Mouse (Mus musculus) ES-E14 (cell line): ENCODE measurements around the gene Hirip3.

Experiments used
- HCFC1 ChIP-seq: IDR thresholded peaks from 2 replicates; pipeline ENCODE4 v1.6.1; 2012; ENCODE audit warnings: low read length, inconsistent platforms, borderline replicate concordance; ENCODE audit not compliant: insufficient read depth
- ZC3H11A ChIP-seq: IDR thresholded peaks from 2 replicates; pipeline ENCODE4 v1.6.1; 2012; ENCODE audit warnings: low read depth, mild to moderate bottlenecking, inconsistent platforms, low read length, borderline replicate concordance
- ZNF384 ChIP-seq: IDR thresholded peaks from 2 replicates; pipeline ENCODE4 v1.6.1; 2012; ENCODE audit warnings: low read depth, low read length, inconsistent platforms

DNA sequence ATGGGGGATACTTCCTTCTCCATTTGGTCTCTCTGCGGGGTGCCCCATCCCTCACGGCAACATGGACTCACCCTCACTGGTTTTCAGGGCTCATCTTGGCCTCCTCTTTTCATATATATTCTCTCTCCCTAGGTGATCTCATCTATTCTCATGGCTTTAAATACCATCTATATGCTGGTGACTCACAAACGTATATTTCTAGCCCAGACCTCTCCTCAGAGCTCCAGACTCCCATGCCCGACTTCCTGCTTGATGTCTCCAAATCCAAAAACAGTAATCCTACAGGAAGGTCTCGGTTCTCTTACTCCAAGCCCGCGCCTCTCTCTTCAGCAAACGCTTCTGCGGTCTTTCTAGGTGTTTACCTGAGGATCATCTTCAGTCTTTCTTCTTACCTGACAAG lies 18.5 kb upstream of the Hirip3 start:
- TF ChIP-seq ZNF384 (no peak), ZC3H11A (no peak), HCFC1 (no peak)
